Mouse (Mus musculus) forebrain, embryonic 16.5 days (tissue): ENCODE data around the gene Msto1. TPM values are rescaled to one million over a fixed set of nuclear protein-coding genes. Genes with fewer than 3 reads are reported as not detected.

ENCODE experiments used
- ATAC-seq: fragments of 200-750 bp; cut with Nextera tagmentation; 2 replicates; pipeline ENCODE4 v1.8.0; 2017; ENCODE audit warnings: mild to moderate bottlenecking, moderate library complexity
- H3K27ac ChIP-seq: fragments of 300-500 bp; sonication (generic); 2 replicates; pipeline ENCODE4 v1.5.1; 2014; ENCODE audit warnings: low read length, control low read depth
- H3K27me3 ChIP-seq: fragments of 300-500 bp; sonication (generic); replicated peaks from 2 replicates; pipeline ENCODE4 v1.6.1; 2014; ENCODE audit warnings: low read length; ENCODE audit not compliant: control insufficient read depth, insufficient read depth
- H3K36me3 ChIP-seq: fragments of 300-500 bp; sonication (generic); 2 replicates; pipeline ENCODE4 v1.6.1; 2014; ENCODE audit not compliant: control insufficient read depth, insufficient read depth
- H3K4me1 ChIP-seq: fragments of 300-500 bp; sonication (generic); replicated peaks from 2 replicates; pipeline ENCODE4 v1.6.1; 2014; ENCODE audit warnings: low read length; ENCODE audit not compliant: control insufficient read depth, insufficient read depth
- H3K4me2 ChIP-seq: fragments of 300-500 bp; sonication (generic); 2 replicates; pipeline ENCODE4 v1.6.1; 2014; ENCODE audit warnings: mild to moderate bottlenecking, low read length, control low read depth
- H3K4me3 ChIP-seq: fragments of 300-500 bp; sonication (generic); replicated peaks from 2 replicates; pipeline ENCODE4 v1.5.1; 2014; ENCODE audit warnings: mild to moderate bottlenecking, low read length, control low read depth
- H3K9ac ChIP-seq: fragments of 300-500 bp; sonication (generic); replicated peaks from 2 replicates; pipeline ENCODE4 v1.6.1; 2014; ENCODE audit warnings: low read depth, low read length, control low read depth
- H3K9me3 ChIP-seq: fragments of 300-500 bp; sonication (generic); 2 replicates; pipeline ENCODE4 v1.6.1; 2016; ENCODE audit warnings: low read length; ENCODE audit not compliant: control insufficient read depth
- WGBS: fragments of 180-500 bp; shearing (Covaris S2); extraction: QIAGEN DNeasy Blood & Tissue Kit; methylation state at CpG from one replicate; pipeline ENCODE4 v1.1.7; 2014; 5-methylcytosine and 5-hydroxymethylcytosine counted together
- polyA plus RNA-seq: library from polyadenylated mRNA; unstranded; fragments of >200 nt; fragmentation: Nextera tagmentation; extraction: Ambion mirVana; gene quantifications from 2 replicates; pipeline ENCODE4 v1.2.1, GENCODE M21; 2015

Gene Msto1
- polyA plus RNA-seq, 1 experiment from 2014 or later, result 47.7 TPM

GRCm38 (mm10) chr3:88942316-88942880 lies 28.6 kb upstream of the Msto1 start:
- ATAC-seq, result no peak
- Histone ChIP-seq H3K27ac (no peak overlapping the region), H3K4me3 (no peak overlapping the region), H3K4me1 (peaks cover 1% of the 10 kb centered on the region; the same call in 1 of the 2 replicates), H3K4me2 (no peak overlapping the region), H3K9ac (no peak overlapping the region), H3K36me3 (peaks cover 9% of the 10 kb centered on the region), H3K27me3 (no peaks in the 10 kb centered on the region), H3K9me3 (no peaks in the 10 kb centered on the region)
- 94% methylated on average over 10 of the region's 10 CpGs for WGBS

- peaks cover 9% of the 10 kb centered on the region for H3K36me3 ChIP-seq
- no peaks in the 10 kb centered on the region for H3K27me3 ChIP-seq
- no peak overlapping the region for H3K27ac ChIP-seq
- peak; percentile 40; the same call in 1 of the 2 replicates for ATAC-seq
- H3K4me1 ChIP-seq, result no peaks in the 10 kb centered on the region
- H3K9me3 ChIP-seq, result no peaks in the 10 kb centered on the region
- 63% methylated on average over 3 of the region's 3 CpGs for WGBS
- H3K4me2 ChIP-seq, result no peak overlapping the region
- no peak overlapping the region for H3K9ac ChIP-seq
- H3K4me3 ChIP-seq, result no peak overlapping the region
These were observed 25.9 kb upstream of the Msto1 start for GRCm38 (mm10) chr3:88939749-88940148.

- Histone ChIP-seq H3K27me3 (no peaks in the 10 kb centered on the region), H3K4me3 (no peak overlapping the region), H3K36me3 (peaks cover 9% of the 10 kb centered on the region), H3K9me3 (no peaks in the 10 kb centered on the region), H3K27ac (no peak overlapping the region), H3K4me2 (no peak overlapping the region), H3K4me1 (no peaks in the 10 kb centered on the region), H3K9ac (no peak overlapping the region)
- ATAC-seq, result no peak
- WGBS, result 90% methylated on average over 10 of the region's 10 CpGs
These were observed 25.3 kb upstream of the Msto1 start for GRCm38 (mm10) chr3:88939071-88939470.

- H3K9ac ChIP-seq, result no peak overlapping the region
- H3K27me3 ChIP-seq, result no peaks in the 10 kb centered on the region
- H3K4me1 ChIP-seq, result no peaks in the 10 kb centered on the region
- peaks cover 45% of the 10 kb centered on the region for H3K36me3 ChIP-seq
- H3K4me2 ChIP-seq, result no peak overlapping the region
- WGBS, result 93% methylated on average over 3 of the region's 3 CpGs
- H3K27ac ChIP-seq, result no peak overlapping the region
- ATAC-seq, result no peak
- no peak overlapping the region for H3K4me3 ChIP-seq
- H3K9me3 ChIP-seq, result no peaks in the 10 kb centered on the region
These were observed 15.7 kb upstream of the Msto1 start for GRCm38 (mm10) chr3:88929501-88929900.

- WGBS, result 98% methylated on average over 2 of the region's 2 CpGs
- Histone ChIP-seq H3K27ac (no peak overlapping the region), H3K9ac (no peak overlapping the region), H3K4me1 (no peaks in the 10 kb centered on the region), H3K9me3 (no peaks in the 10 kb centered on the region), H3K4me3 (no peak overlapping the region), H3K4me2 (no peak overlapping the region), H3K36me3 (peaks cover 56% of the 10 kb centered on the region), H3K27me3 (no peaks in the 10 kb centered on the region)
- no peak for ATAC-seq
These were observed 11.9 kb upstream of the Msto1 start for GRCm38 (mm10) chr3:88925651-88926050.

GRCm38 (mm10) chr3:88923989-88924591 lies 10.3 kb upstream of the Msto1 start:
- no peak overlapping the region for H3K27ac ChIP-seq
- H3K27me3 ChIP-seq, result no peaks in the 10 kb centered on the region
- no peak for ATAC-seq
- H3K4me3 ChIP-seq, result no peak overlapping the region
- no peak overlapping the region for H3K4me2 ChIP-seq
- H3K9ac ChIP-seq, result no peak overlapping the region
- H3K9me3 ChIP-seq, result no peaks in the 10 kb centered on the region
- no peaks in the 10 kb centered on the region for H3K4me1 ChIP-seq
- 84% methylated on average over 8 of the region's 8 CpGs for WGBS
- peaks cover 47% of the 10 kb centered on the region for H3K36me3 ChIP-seq

- no peak for ATAC-seq
- Histone ChIP-seq H3K4me2 (no peak overlapping the region), H3K27ac (no peak overlapping the region), H3K36me3 (peaks cover 29% of the 10 kb centered on the region), H3K9me3 (no peaks in the 10 kb centered on the region), H3K9ac (no peak overlapping the region), H3K27me3 (no peaks in the 10 kb centered on the region), H3K4me3 (no peak overlapping the region), H3K4me1 (no peaks in the 10 kb centered on the region)
- WGBS, result 95% methylated on average over 9 of the region's 9 CpGs
These were observed 7.6 kb upstream of the Msto1 start for GRCm38 (mm10) chr3:88921411-88921810.

GRCm38 (mm10) chr3:88918981-88919380 lies 5.2 kb upstream of the Msto1 start:
- no peaks in the 10 kb centered on the region for H3K9me3 ChIP-seq
- no peak overlapping the region for H3K27ac ChIP-seq
- 86% methylated on average over 13 of the region's 13 CpGs for WGBS
- no peak overlapping the region for H3K4me2 ChIP-seq
- H3K27me3 ChIP-seq, result no peaks in the 10 kb centered on the region
- H3K4me3 ChIP-seq, result no peak overlapping the region
- ATAC-seq, result no peak
- no peak overlapping the region for H3K9ac ChIP-seq
- H3K4me1 ChIP-seq, result peaks cover 5% of the 10 kb centered on the region
- H3K36me3 ChIP-seq, result peaks cover 22% of the 10 kb centered on the region

- Histone ChIP-seq H3K27me3 (no peaks in the 10 kb centered on the region), H3K36me3 (peaks cover 11% of the 10 kb centered on the region), H3K4me3 (peak overlapping the region; percentile 77), H3K9ac (peak overlapping the region; percentile 88), H3K4me2 (peak overlapping the region; percentile 55), H3K27ac (peak overlapping the region; percentile 79), H3K9me3 (no peaks in the 10 kb centered on the region), H3K4me1 (peaks cover 11% of the 10 kb centered on the region)
- ATAC-seq, result no peak
- 22% methylated on average over 8 of the region's 8 CpGs for WGBS
These were observed 598 bp upstream of the Msto1 start for GRCm38 (mm10) chr3:88914384-88914810.
